Mouse (Mus musculus) stomach, embryonic 16.5 days (tissue): Measurements from ENCODE around the gene Sh3rf1. TPM values are rescaled to one million over a fixed set of nuclear protein-coding genes. Genes with fewer than 3 reads are reported as not detected.
A peak's percentile ranks its signal among the peaks of the same experiment; 100 is the strongest.

Source experiments
- ATAC-seq: fragments of 200-750 bp; cut with Nextera tagmentation; 2 replicates; pipeline ENCODE4 v1.8.0; 2017; ENCODE audit warnings: moderate number of reproducible peaks, moderate TSS enrichment; ENCODE audit not compliant: insufficient read depth, low FRiP score
- H3K27ac ChIP-seq: fragments of 300-500 bp; sonication (generic); 2 replicates; pipeline ENCODE4 v1.5.1; 2014; ENCODE audit warnings: low read length
- H3K27me3 ChIP-seq: fragments of 300-500 bp; sonication (generic); 2 replicates; pipeline ENCODE4 v1.6.1; 2014; ENCODE audit warnings: low read length, control low read depth, mixed read lengths; ENCODE audit not compliant: control insufficient read depth, insufficient read depth
- H3K36me3 ChIP-seq: fragments of 300-500 bp; sonication (generic); 2 replicates; pipeline ENCODE4 v1.6.1; 2014; ENCODE audit warnings: low read length; ENCODE audit not compliant: control insufficient read depth, insufficient read depth
- H3K4me1 ChIP-seq: fragments of 300-500 bp; sonication (generic); 2 replicates; pipeline ENCODE4 v1.6.1; 2014; ENCODE audit warnings: low read length, control low read depth, mixed read lengths; ENCODE audit not compliant: control insufficient read depth, insufficient read depth
- H3K4me2 ChIP-seq: fragments of 300-500 bp; sonication (generic); 2 replicates; pipeline ENCODE4 v1.6.1; 2014; ENCODE audit warnings: low read depth, low read length, mixed read lengths
- H3K4me3 ChIP-seq: fragments of 300-500 bp; sonication (generic); replicated peaks from 2 replicates; pipeline ENCODE4 v1.5.1; 2014; ENCODE audit warnings: mild to moderate bottlenecking, low read length
- H3K9ac ChIP-seq: fragments of 300-500 bp; sonication (generic); 2 replicates; pipeline ENCODE4 v1.6.1; 2014; ENCODE audit warnings: low read length
- H3K9me3 ChIP-seq: fragments of 300-500 bp; sonication (generic); replicated peaks from 2 replicates; pipeline ENCODE4 v1.6.1; 2016; ENCODE audit warnings: low read length, control low read depth; ENCODE audit not compliant: control insufficient read depth
- WGBS: fragments of 180-500 bp; shearing (Covaris S2); extraction: QIAGEN DNeasy Blood & Tissue Kit; methylation state at CpG from one replicate; pipeline ENCODE4 v1.1.7; 2014; 5-methylcytosine and 5-hydroxymethylcytosine counted together
- polyA plus RNA-seq: library from polyadenylated mRNA; unstranded; fragments of >200 nt; fragmentation: Nextera tagmentation; extraction: Ambion mirVana; gene quantifications from 2 replicates; pipeline ENCODE4 v1.2.1, GENCODE M21; 2015

Sh3rf1 gene
- polyA plus RNA-seq, 1 experiment from 2014 or later: 10.2 TPM

DNA sequence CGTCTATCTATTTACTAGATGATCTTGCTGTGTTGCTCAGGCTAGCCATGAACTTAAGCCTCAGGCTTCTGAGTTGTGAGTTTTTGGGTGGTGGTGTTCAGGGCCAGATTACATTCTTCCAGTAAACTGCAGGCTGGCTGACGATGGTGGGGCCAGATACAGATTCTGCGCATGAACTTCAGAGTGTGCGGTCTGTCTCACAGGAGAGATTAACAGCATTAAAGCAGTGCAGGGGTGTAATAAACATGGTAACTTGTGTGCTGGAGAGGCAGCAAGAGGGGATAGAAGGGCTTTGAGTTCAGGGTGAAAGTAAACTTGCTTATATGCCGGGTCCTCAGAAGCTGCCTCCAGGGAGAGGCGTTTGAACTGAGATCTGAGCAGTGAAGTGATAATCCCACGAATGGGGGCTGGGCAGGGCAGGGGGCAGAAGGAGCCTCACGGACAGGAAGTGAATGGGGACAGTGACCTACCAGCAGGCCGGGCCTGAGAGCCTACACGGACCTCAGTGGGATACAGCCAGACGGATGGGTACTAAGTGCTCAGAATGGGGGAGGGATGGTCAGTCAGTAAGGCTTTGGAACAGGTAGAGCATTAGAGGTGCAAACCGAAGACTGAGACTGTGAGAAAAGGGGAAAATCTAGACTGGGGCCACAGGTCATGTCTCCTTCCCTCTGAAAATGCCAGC is 6.0 kb downstream of the Sh3rf1 start:
- Histone ChIP-seq H3K27ac (no peak overlapping the region), H3K27me3 (no peaks in the 10 kb centered on the region), H3K36me3 (peaks cover 4% of the 10 kb centered on the region; the same call in 1 of the 2 replicates), H3K4me1 (peaks cover 24% of the 10 kb centered on the region), H3K9me3 (no peaks in the 10 kb centered on the region), H3K4me2 (no peak overlapping the region), H3K4me3 (no peak overlapping the region), H3K9ac (0 out of 2 replicates have a peak overlapping the region, but pooled peaks have one; percentile 7)
- no peak for ATAC-seq
- 58% methylated on average over 12 of the region's 12 CpGs for WGBS

DNA sequence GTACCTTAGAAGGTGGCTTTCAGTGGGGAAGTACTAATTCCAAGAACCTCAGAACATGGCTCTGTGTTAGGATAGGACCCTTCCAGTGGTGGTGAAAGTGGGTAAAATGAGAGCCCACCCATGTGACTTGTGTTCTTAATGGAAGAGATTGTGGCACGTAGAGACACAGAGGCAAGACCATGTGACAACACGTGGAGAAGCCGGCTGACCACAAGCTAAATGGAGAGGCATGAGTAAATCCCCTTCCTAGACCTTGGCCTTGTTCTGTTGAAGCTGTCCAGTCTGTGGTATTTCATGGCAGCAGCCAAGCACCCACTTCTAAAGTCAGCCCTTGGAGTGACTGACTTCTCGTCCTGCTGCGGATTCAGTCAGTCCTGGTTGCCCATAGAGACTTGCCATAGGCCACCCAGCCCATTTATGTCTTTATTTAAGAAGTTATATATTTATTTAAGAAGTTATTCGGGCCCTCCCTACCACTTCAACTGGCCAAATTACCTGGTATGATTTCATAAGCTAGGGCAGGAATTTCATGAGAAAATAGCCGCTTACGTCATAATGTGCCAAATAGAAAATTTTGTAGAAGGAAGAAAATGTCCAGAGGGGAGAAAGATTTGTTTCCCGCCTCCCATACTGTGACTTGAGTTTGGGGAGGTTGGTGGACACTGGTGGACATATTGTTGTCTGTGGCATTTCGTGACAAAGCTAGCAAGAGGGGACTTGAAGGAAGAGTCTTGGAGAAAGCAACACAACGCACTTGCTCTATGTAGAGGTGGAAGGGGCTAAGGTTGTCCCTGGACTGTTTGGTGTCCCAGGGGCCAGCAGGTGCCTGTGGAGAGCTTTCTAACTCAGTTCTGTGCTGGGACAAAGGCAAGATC is 7.4 kb downstream of the Sh3rf1 start:
- H3K4me2 ChIP-seq: no peak overlapping the region
- no peaks in the 10 kb centered on the region for H3K27me3 ChIP-seq
- peaks cover 4% of the 10 kb centered on the region; the same call in 1 of the 2 replicates for H3K36me3 ChIP-seq
- no peak overlapping the region for H3K9ac ChIP-seq
- H3K9me3 ChIP-seq: no peaks in the 10 kb centered on the region
- no peak overlapping the region for H3K27ac ChIP-seq
- ATAC-seq: no peak
- WGBS: 93% methylated on average over 11 of the region's 11 CpGs
- no peak overlapping the region for H3K4me3 ChIP-seq
- H3K4me1 ChIP-seq: peaks cover 23% of the 10 kb centered on the region

DNA sequence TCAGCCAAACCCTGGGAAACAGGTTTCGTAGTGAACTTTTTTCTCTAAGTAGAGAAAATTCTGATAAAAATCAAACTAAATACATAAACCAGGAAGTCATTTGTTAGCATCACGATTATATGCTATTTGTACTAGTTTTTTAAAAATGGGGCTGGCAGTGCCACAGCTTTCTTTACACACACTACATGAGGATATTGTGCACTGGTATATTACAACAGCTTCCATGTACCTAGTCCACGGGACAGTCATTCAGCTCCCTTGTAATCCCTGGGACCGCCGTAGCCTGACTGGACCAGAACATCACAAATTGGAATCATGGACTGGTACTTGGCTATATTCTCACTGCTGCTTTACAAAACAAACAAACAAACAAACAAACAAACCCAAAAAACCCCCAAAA is 11.8 kb downstream of the Sh3rf1 start:
- H3K4me1 ChIP-seq: peaks cover 11% of the 10 kb centered on the region; the same call in 1 of the 2 replicates
- H3K36me3 ChIP-seq: no peaks in the 10 kb centered on the region
- H3K27ac ChIP-seq: peak overlapping the region; percentile 77; the same call in 1 of the 2 replicates
- WGBS: 66% methylated on average over 5 of the region's 5 CpGs
- no peak overlapping the region for H3K9ac ChIP-seq
- H3K4me3 ChIP-seq: no peak overlapping the region
- peak; percentile 68; the same call in 1 of the 2 replicates for ATAC-seq
- H3K4me2 ChIP-seq: no peak overlapping the region
- H3K9me3 ChIP-seq: no peaks in the 10 kb centered on the region
- H3K27me3 ChIP-seq: no peaks in the 10 kb centered on the region

DNA sequence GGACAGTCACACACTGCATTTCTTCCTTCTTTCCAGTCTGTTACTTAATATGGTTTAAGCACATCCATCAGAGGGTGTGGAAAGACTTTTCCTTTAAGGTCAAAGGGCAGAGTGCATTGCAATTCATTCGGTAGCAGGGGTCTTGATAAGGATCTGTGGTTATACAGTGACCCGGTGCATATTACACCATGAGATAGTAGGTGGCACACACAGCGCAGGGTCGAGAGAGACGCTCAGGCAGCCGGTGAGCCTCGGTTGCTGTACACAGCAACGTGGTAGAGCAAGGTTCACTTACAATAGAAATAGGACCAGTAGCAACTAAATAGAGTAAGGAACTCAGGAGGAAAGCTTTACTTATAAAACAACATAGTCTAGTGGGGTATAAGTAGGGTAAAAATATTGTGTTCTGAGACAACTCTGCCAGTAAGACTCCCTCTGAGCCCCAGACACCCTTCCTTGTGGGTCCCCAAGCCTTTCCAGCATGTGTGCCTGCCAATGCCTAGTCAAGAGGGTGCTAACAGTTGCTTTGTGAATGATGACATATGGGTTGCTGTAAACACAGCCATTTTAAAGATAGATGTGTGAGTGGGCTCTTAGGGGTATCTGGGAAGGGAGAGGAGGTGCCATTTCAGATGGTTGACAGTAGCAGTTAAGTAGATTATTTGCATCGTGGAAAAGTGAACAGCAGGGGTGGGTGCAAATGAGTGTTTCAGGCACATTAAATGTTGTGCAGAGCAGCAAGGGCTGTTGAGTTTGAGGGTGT is 13.0 kb downstream of the Sh3rf1 start:
- no peaks in the 10 kb centered on the region for H3K27me3 ChIP-seq
- ATAC-seq: peak; percentile 26; the same call in 1 of the 2 replicates
- H3K9ac ChIP-seq: no peak overlapping the region
- H3K27ac ChIP-seq: no peak overlapping the region; the same call in 1 of the 2 replicates
- WGBS: 47% methylated on average over 9 of the region's 9 CpGs
- H3K4me2 ChIP-seq: no peak overlapping the region
- peaks cover 11% of the 10 kb centered on the region; the same call in 1 of the 2 replicates for H3K4me1 ChIP-seq
- no peaks in the 10 kb centered on the region for H3K9me3 ChIP-seq
- H3K36me3 ChIP-seq: 0 out of 2 replicates have a peak, but pooled peaks cover 2% of the 10 kb centered on the region
- H3K4me3 ChIP-seq: no peak overlapping the region

DNA sequence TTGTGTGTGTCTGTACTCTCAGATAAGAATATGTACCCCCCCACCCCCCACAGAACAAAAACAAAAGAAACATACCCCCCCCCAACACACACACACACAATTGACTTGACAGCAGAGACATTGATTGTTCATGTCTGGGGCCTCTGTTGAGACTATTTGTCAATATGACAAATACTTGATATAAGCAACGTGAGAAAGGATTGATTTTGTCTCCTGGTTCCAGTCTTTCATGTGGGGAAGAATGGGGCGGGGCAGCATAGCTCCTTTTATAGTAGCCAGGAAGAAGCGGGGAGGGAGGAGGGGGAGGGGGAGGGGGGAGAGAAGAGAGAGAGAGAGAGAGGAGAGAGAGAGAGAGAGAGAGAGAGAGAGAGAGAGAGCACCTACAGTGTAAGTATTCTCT is 15.9 kb downstream of the Sh3rf1 start:
- Histone ChIP-seq H3K9ac (no peak overlapping the region), H3K9me3 (peaks cover 2% of the 10 kb centered on the region; the same call in 1 of the 2 replicates), H3K4me3 (no peak overlapping the region), H3K4me2 (no peak overlapping the region), H3K27me3 (no peaks in the 10 kb centered on the region), H3K4me1 (peaks cover 11% of the 10 kb centered on the region; the same call in 1 of the 2 replicates), H3K36me3 (0 out of 2 replicates have a peak, but pooled peaks cover 2% of the 10 kb centered on the region), H3K27ac (no peak overlapping the region)
- 51% methylated on average over 3 of the region's 3 CpGs for WGBS
- no peak for ATAC-seq

DNA sequence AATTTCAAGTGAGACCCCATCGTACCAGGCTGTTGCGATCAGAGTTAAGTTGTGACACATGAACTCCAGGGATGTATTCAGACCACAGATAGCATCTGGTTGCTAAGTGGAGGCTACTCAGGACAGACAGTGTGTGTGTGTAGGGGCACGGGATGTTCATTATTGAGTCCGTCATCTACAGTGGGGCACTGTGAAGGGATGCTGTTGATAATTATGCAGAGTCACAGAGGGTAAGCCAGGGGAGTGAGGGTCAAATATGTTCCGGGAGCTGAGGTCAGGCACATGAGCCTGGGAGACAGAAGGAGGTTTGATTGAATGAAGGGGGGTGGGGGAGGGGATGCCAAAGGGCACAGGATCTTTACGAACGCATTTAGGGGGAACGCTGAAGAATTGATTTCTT is 17.6 kb downstream of the Sh3rf1 start:
- 70% methylated on average over 8 of the region's 8 CpGs for WGBS
- H3K9me3 ChIP-seq: peaks cover 2% of the 10 kb centered on the region; the same call in 1 of the 2 replicates
- no peak for ATAC-seq

DNA sequence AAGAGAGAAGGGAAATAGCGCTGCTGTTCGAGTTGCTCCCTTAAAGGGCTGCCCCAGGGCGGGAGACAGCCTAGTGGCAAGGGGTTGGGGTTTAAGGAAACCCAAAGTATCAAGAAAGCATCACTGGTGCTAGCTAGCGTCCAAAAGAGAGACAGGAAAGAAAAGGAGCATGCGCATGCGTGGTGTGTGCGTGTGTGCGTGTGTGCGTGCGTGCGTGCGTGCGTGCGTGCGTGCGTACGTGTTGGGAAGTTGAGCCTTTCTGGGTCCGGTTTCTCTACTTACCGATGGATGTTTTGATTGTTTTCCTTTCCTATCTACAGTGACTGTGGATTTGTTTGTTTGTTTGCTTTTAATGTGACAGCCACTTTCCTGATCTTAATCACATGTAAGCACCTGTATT is 19.2 kb downstream of the Sh3rf1 start:
- no peak overlapping the region for H3K27ac ChIP-seq

More for the DNA sequence above, 17.6 kb downstream of the Sh3rf1 start:
- Histone ChIP-seq H3K4me1 (peaks cover 3% of the 10 kb centered on the region; the same call in 1 of the 2 replicates), H3K27me3 (no peaks in the 10 kb centered on the region), H3K4me3 (no peak overlapping the region), H3K9ac (no peak overlapping the region), H3K36me3 (0 out of 2 replicates have a peak, but pooled peaks cover 2% of the 10 kb centered on the region), H3K27ac (no peak overlapping the region), H3K4me2 (no peak overlapping the region)

DNA sequence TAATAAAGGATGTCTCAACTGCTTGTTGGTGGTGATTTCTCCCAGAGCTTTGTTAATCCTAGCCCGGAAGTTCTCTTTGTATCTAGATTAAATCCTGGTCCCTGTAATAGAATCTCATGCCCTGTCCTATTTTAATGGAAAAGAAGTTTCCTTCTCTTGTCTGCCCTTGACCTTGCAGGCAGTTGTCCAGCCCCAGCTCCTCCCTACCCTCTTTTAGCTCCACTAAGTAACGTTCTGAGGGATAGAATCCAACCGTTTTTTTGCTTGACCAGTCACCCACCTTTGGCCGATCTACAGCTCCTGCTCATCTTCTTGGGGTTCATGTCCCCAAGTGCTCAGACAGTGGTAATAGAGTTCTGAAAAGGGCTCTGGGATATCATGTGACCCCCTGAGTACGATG is 19.8 kb downstream of the Sh3rf1 start:
- Histone ChIP-seq H3K4me2 (no peak overlapping the region), H3K36me3 (0 out of 2 replicates have a peak, but pooled peaks cover 2% of the 10 kb centered on the region), H3K27ac (no peak overlapping the region), H3K4me1 (peaks cover 8% of the 10 kb centered on the region), H3K4me3 (no peak overlapping the region), H3K9ac (no peak overlapping the region), H3K27me3 (no peaks in the 10 kb centered on the region), H3K9me3 (peaks cover 2% of the 10 kb centered on the region; the same call in 1 of the 2 replicates)
- 95% methylated on average over 5 of the region's 5 CpGs for WGBS
- ATAC-seq: no peak

More for the DNA sequence above, 19.2 kb downstream of the Sh3rf1 start:
- Histone ChIP-seq H3K9ac (no peak overlapping the region), H3K4me1 (peaks cover 8% of the 10 kb centered on the region), H3K36me3 (0 out of 2 replicates have a peak, but pooled peaks cover 2% of the 10 kb centered on the region), H3K4me3 (no peak overlapping the region), H3K9me3 (peaks cover 2% of the 10 kb centered on the region; the same call in 1 of the 2 replicates), H3K27me3 (no peaks in the 10 kb centered on the region), H3K4me2 (no peak overlapping the region)
- 93% methylated on average over 19 of the region's 19 CpGs for WGBS
- ATAC-seq: no peak
